Mouse (Mus musculus) testis, adult 2 months (tissue): ENCODE measurements around the gene Tmod4. TPM values are rescaled to one million over a fixed set of nuclear protein-coding genes. Genes with fewer than 3 reads are reported as not detected.

Source experiments
- H3K27ac ChIP-seq: fragments of 200-500 bp; 2 replicates; pipeline ENCODE4 v1.5.1; 2012; ENCODE audit warnings: low read depth, low read length; ENCODE audit not compliant: control insufficient read depth, insufficient read depth
- H3K27me3 ChIP-seq: fragments of 200-500 bp; 2 replicates; pipeline ENCODE4 v1.6.1; 2012; ENCODE audit warnings: mild to moderate bottlenecking, low read length, moderate library complexity; ENCODE audit not compliant: control insufficient read depth, insufficient read depth
- H3K36me3 ChIP-seq: fragments of 200-500 bp; 2 replicates; pipeline ENCODE4 v1.6.1; 2012; ENCODE audit warnings: mild to moderate bottlenecking, low read length; ENCODE audit not compliant: control insufficient read depth, insufficient read depth
- H3K4me1 ChIP-seq: fragments of 200-500 bp; 2 replicates; pipeline ENCODE4 v1.6.1; 2012; ENCODE audit warnings: low read length; ENCODE audit not compliant: control insufficient read depth, insufficient read depth
- H3K4me3 ChIP-seq: fragments of 200-500 bp; 2 replicates; pipeline ENCODE4 v1.5.1; 2012; ENCODE audit warnings: low read depth, mild to moderate bottlenecking, low read length, moderate library complexity, mixed read lengths; ENCODE audit not compliant: control insufficient read depth
- CTCF ChIP-seq: fragments of 200-500 bp; IDR thresholded peaks from 2 replicates; pipeline ENCODE4 v1.5.1; 2012; ENCODE audit warnings: low read depth, mild to moderate bottlenecking, inconsistent platforms, low read length, moderate library complexity; ENCODE audit not compliant: control insufficient read depth, insufficient read depth, insufficient replicate concordance
- POLR2A ChIP-seq: fragments of 200-500 bp; IDR thresholded peaks from 2 replicates; pipeline ENCODE4 v1.6.1; 2012; ENCODE audit warnings: low read depth, mild to moderate bottlenecking, inconsistent platforms, low read length, moderate library complexity; ENCODE audit not compliant: control insufficient read depth
- polyA plus RNA-seq: library from polyadenylated mRNA; depleted of rRNA; stranded (reverse); fragments of >200 nt; gene quantifications from 2 replicates; pipeline ENCODE4 v1.2.3, GENCODE M21; 2012

The Tmod4 gene
- polyA plus RNA-seq, 1 experiment = 8.6 TPM

GRCm38 (mm10) chr3:95139586-95140288 lies 15.5 kb downstream of the Tmod4 start:
- H3K36me3 ChIP-seq = no peaks in the 10 kb centered on the region; the same call in 1 of the 2 replicates
- H3K27ac ChIP-seq = 0 out of 2 replicates have a peak overlapping the region, but pooled peaks have one; percentile 28
- peak overlapping the region; percentile 32 for H3K4me3 ChIP-seq

GRCm38 (mm10) chr3:95140289-95140595 lies 16.0 kb downstream of the Tmod4 start:
- H3K4me1 ChIP-seq = peaks cover 11% of the 10 kb centered on the region
- no peak overlapping the region for H3K27ac ChIP-seq
- H3K4me3 ChIP-seq = peak overlapping the region; percentile 32
- TF ChIP-seq CTCF (no peak), POLR2A (no peak)
- no peaks in the 10 kb centered on the region; the same call in 1 of the 2 replicates for H3K36me3 ChIP-seq
- H3K27me3 ChIP-seq = no peaks in the 10 kb centered on the region

More at GRCm38 (mm10) chr3:95139586-95140288, 15.5 kb downstream of the Tmod4 start:
- Histone ChIP-seq H3K27me3 (no peaks in the 10 kb centered on the region), H3K4me1 (peaks cover 13% of the 10 kb centered on the region)
- TF ChIP-seq POLR2A (no peak), CTCF (no peak)

GRCm38 (mm10) chr3:95140795-95141194 lies 16.5 kb downstream of the Tmod4 start:
- no peaks in the 10 kb centered on the region; the same call in 1 of the 2 replicates for H3K36me3 ChIP-seq
- TF ChIP-seq POLR2A = no peak
- no peak for TF ChIP-seq CTCF
- peak overlapping the region; percentile 32; the same call in 1 of the 2 replicates for H3K4me3 ChIP-seq
- no peak overlapping the region for H3K27ac ChIP-seq
- H3K27me3 ChIP-seq = no peaks in the 10 kb centered on the region
- peaks cover 11% of the 10 kb centered on the region for H3K4me1 ChIP-seq

- Histone ChIP-seq H3K27me3 (no peaks in the 10 kb centered on the region), H3K4me1 (peaks cover 11% of the 10 kb centered on the region), H3K27ac (no peak overlapping the region), H3K36me3 (no peaks in the 10 kb centered on the region; the same call in 1 of the 2 replicates), H3K4me3 (no peak overlapping the region)
- TF ChIP-seq POLR2A (no peak), CTCF (no peak)
Observed at GRCm38 (mm10) chr3:95141474-95141873, 17.2 kb downstream of the Tmod4 start.

- TF ChIP-seq POLR2A (no peak), CTCF (no peak)
- Histone ChIP-seq H3K4me1 (peaks cover 11% of the 10 kb centered on the region), H3K27me3 (no peaks in the 10 kb centered on the region), H3K4me3 (no peak within 1 kb of the TSS), H3K36me3 (no peaks in the 10 kb centered on the region; the same call in 1 of the 2 replicates), H3K27ac (no peak within 1 kb of the TSS)
Observed at GRCm38 (mm10) chr3:95141952-95142616, 17.8 kb downstream of the Tmod4 start, which contains the start of gene Tnfaip8l2. TSS of gene Tnfaip8l2 (minus strand) at chr3:95142360.

- no peaks in the 10 kb centered on the region for H3K27me3 ChIP-seq
- peaks cover 11% of the 10 kb centered on the region for H3K4me1 ChIP-seq
- no peaks in the 10 kb centered on the region; the same call in 1 of the 2 replicates for H3K36me3 ChIP-seq
- TF ChIP-seq CTCF = peak; percentile 94; the same call in 1 of the 2 replicates
- no peak for TF ChIP-seq POLR2A
- H3K27ac ChIP-seq = no peak overlapping the region
- H3K4me3 ChIP-seq = no peak overlapping the region
Observed at GRCm38 (mm10) chr3:95142617-95143011, 18.3 kb downstream of the Tmod4 start.

GRCm38 (mm10) chr3:95147924-95148323 lies 23.6 kb downstream of the Tmod4 start:
- H3K4me1 ChIP-seq = no peaks in the 10 kb centered on the region
- no peaks in the 10 kb centered on the region for H3K36me3 ChIP-seq
- TF ChIP-seq POLR2A (no peak), CTCF (no peak)
- H3K4me3 ChIP-seq = no peak overlapping the region
- no peaks in the 10 kb centered on the region for H3K27me3 ChIP-seq
- no peak overlapping the region for H3K27ac ChIP-seq

- no peak for TF ChIP-seq POLR2A
- TF ChIP-seq CTCF = peak; percentile 40; the same call in 1 of the 2 replicates
- Histone ChIP-seq H3K36me3 (no peaks in the 10 kb centered on the region), H3K27ac (no peak overlapping the region)
Observed at GRCm38 (mm10) chr3:95153874-95154273, 29.6 kb downstream of the Tmod4 start.

More at GRCm38 (mm10) chr3:95153874-95154273, 29.6 kb downstream of the Tmod4 start:
- H3K4me1 ChIP-seq = no peaks in the 10 kb centered on the region
- no peak overlapping the region for H3K4me3 ChIP-seq
- no peaks in the 10 kb centered on the region for H3K27me3 ChIP-seq
